Mouse (Mus musculus): ENCODE measurements around the gene Susd1. TPM values are rescaled to one million over a fixed set of nuclear protein-coding genes. Genes with fewer than 3 reads are reported as not detected.

Gene Susd1
- polyA plus RNA-seq (2015; fragmentation: Nextera tagmentation; extraction: Ambion mirVana), result 10.3 and 14.2 TPM in 2 replicates

GRCm38 (mm10) chr4:59437990-59438854, at the start of gene Susd1:
TSS of gene Susd1 (minus strand) at chr4:59438633.

Other genes starting within 250 kb of the Susd1 start
- 28.0 and 28.3 TPM in 2 replicates for gene Ugcg, start 249.4 kb downstream of the Susd1 start, polyA plus RNA-seq (2015; fragmentation: Nextera tagmentation; extraction: Ambion mirVana)
- gene Ptbp3, start 110.7 kb upstream of the Susd1 start, polyA plus RNA-seq (2015; fragmentation: Nextera tagmentation; extraction: Ambion mirVana), result 56.9 and 67.1 TPM in 2 replicates
- gene Hsdl2, start 142.9 kb upstream of the Susd1 start, polyA plus RNA-seq (2015; fragmentation: Nextera tagmentation; extraction: Ambion mirVana), result 18.4 and 18.6 TPM in 2 replicates
- 12.0 and 12.6 TPM in 2 replicates for gene E130308A19Rik, start 187.6 kb upstream of the Susd1 start, polyA plus RNA-seq (2015; fragmentation: Nextera tagmentation; extraction: Ambion mirVana)

All from spleen, postnatal 0 days (tissue).